Mouse (Mus musculus): ENCODE results near the gene Nr4a1. TPM values are rescaled to one million over a fixed set of nuclear protein-coding genes. Genes with fewer than 3 reads are reported as not detected.

Nr4a1 gene
- total and polyA plus RNA-seq, 3 experiments, result 0.60 to 1.6 (median 0.89) TPM

DNA sequence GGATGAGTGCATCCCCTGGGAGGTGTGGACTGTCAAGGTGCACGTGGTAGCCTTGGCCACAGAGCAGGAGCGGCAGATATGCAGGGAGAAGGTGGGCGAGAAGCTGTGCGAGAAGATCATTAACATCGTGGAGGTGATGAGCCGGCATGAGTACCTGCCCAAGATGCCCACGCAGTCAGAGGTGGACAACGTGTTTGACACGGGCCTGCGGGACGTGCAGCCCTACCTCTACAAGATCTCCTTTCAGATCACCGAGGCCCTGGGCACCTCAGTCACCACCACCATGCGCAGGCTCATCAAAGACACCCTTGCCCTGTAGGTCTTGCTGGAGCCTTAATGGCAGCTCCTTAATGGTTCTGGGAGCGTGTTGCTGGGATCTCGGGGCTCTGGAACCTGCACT, 36.3 kb downstream of the Nr4a1 start:
- no peak overlapping the region for H3K4me2 ChIP-seq (ENCODE audit: insufficient read depth, low read depth, poor library complexity, severe bottlenecking)
- no peaks in the 10 kb centered on the region for H3K9me3 ChIP-seq (replicated peaks; ENCODE audit: low read length)
- dilution Hi-C loops (cut with MboI; ENCODE audit: extremely low pct_ligation_motif_present, extremely low pct_unique_long_range_greater_than_20kb, low sequenced_read_pairs), result no loop called here
- in situ Hi-C loops (cut with MboI; ENCODE audit: low pct_ligation_motif_present, low pct_unique_long_range_greater_than_20kb, low sequenced_read_pairs), result no loop called here
- peaks cover 46 to 73% of the 10 kb centered on the region in 2 experiments for H3K36me3 ChIP-seq (replicated peaks in 1 of 2; ENCODE audit: control insufficient read depth in 1 of 2, insufficient read depth in 1 of 2, low read length in 1 of 2)
- peaks cover 3 to 16% of the 10 kb centered on the region in 2 experiments; a peak in 3 of 4 replicates for H3K4me1 ChIP-seq (ENCODE audit: control insufficient read depth in 1 of 2, insufficient read depth in 2 of 2)
- H3K79me2 ChIP-seq (replicated peaks; ENCODE audit: control insufficient read depth, extremely low read depth, insufficient read depth, poor library complexity, severe bottlenecking), result peaks cover 5% of the 10 kb centered on the region
- no peak overlapping the region for H3K4me3 ChIP-seq (replicated peaks in 1 of 3; ENCODE audit: low read depth in 2 of 3, low read length in 2 of 3, poor library complexity in 1 of 3)
- TF ChIP-seq MAX (IDR thresholded peaks at IDR 0.05; ENCODE audit: low read length) (no peak), SMC3 (IDR thresholded peaks at IDR 0.05; ENCODE audit: low read depth, low read length) (no peak), USF2 (conservative IDR thresholded peaks at IDR 0.05; ENCODE audit: low read depth, low read length) (no peak), POLR2A (IDR thresholded peaks at IDR 0.05; ENCODE audit: low read depth, low read length) (no peak), CTCF (conservative IDR thresholded peaks at IDR 0.05 in 1 of 2, IDR thresholded peaks at IDR 0.05 in 1 of 2; ENCODE audit: low read depth in 2 of 2, low read length in 2 of 2) (no peak), MYC (IDR thresholded peaks at IDR 0.05; ENCODE audit: low read depth, low read length) (no peak), POLR2AphosphoS2 (IDR thresholded peaks at IDR 0.05; ENCODE audit: low read depth, low read length) (no peak), USF1 (IDR thresholded peaks at IDR 0.05; ENCODE audit: low read depth, low read length) (no peak), ETS1 (conservative IDR thresholded peaks at IDR 0.05; ENCODE audit: low read depth, low read length) (no peak), PAX5 (IDR thresholded peaks at IDR 0.05; ENCODE audit: low read length) (no peak), MAZ (IDR thresholded peaks at IDR 0.05; ENCODE audit: low read depth, low read length) (no peak), ZKSCAN1 (IDR thresholded peaks at IDR 0.05; ENCODE audit: borderline replicate concordance, low read depth, low read length) (no peak), ZMIZ1 (IDR thresholded peaks at IDR 0.05; ENCODE audit: low read depth, low read length) (no peak), ZC3H11A (IDR thresholded peaks at IDR 0.05; ENCODE audit: low read depth, low read length) (no peak), RCOR1 (conservative IDR thresholded peaks at IDR 0.05; ENCODE audit: low read depth, low read length) (no peak), ZNF384 (IDR thresholded peaks at IDR 0.05; ENCODE audit: low read depth, low read length) (no peak)
- no peak for DNase-seq (ENCODE audit: extremely low read depth)
- no peak overlapping the region for H3K27ac ChIP-seq (ENCODE audit: insufficient read depth, low read depth)
- H3K27me3 ChIP-seq (replicated peaks), result no peaks in the 10 kb centered on the region
- H3K9ac ChIP-seq (ENCODE audit: insufficient read depth, low read depth), result no peak overlapping the region

DNA sequence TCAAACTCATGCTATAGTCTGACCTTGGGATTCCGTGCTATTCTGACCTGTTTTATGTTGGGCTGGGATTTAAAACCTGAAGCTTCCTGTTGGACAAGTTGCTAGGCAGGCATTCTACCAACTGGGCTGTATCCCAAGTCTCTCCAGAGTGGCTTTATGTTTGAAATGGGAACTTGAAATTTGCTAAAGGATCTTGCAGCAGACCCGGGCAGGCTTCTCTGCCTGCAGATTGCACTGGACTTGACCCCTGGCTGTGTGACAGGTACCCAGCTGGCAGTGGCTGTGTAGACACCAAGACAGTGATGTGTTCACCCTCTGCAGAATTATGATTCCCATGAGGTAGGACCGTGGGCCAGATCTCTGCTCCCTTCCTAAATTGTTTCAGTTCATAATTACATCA, 37.9 kb downstream of the Nr4a1 start:
- peaks cover 3 to 5% of the 10 kb centered on the region in 2 experiments; a peak in 2 of 4 replicates for H3K4me1 ChIP-seq (ENCODE audit: control insufficient read depth in 1 of 2, insufficient read depth in 2 of 2)
- H3K4me2 ChIP-seq (ENCODE audit: insufficient read depth, low read depth, poor library complexity, severe bottlenecking), result no peak overlapping the region
- in situ Hi-C loops (cut with MboI; ENCODE audit: low pct_ligation_motif_present, low pct_unique_long_range_greater_than_20kb, low sequenced_read_pairs), result no loop called here
- no peak for DNase-seq (ENCODE audit: extremely low read depth)
- peaks cover 39 to 63% of the 10 kb centered on the region in 2 experiments for H3K36me3 ChIP-seq (replicated peaks in 1 of 2; ENCODE audit: control insufficient read depth in 1 of 2, insufficient read depth in 1 of 2, low read length in 1 of 2)
- TF ChIP-seq E2F4 (IDR thresholded peaks at IDR 0.05; ENCODE audit: insufficient replicate concordance, low read depth, low read length) (no peak), CHD2 (IDR thresholded peaks at IDR 0.05; ENCODE audit: low read length) (no peak), MEF2A (IDR thresholded peaks at IDR 0.05; ENCODE audit: borderline replicate concordance, low read depth, low read length) (no peak), BHLHE40 (IDR thresholded peaks at IDR 0.05; ENCODE audit: low read depth, low read length) (no peak), ELF1 (IDR thresholded peaks at IDR 0.05; ENCODE audit: low read depth, low read length) (no peak), MAZ (IDR thresholded peaks at IDR 0.05; ENCODE audit: low read depth, low read length) (no peak), SIN3A (IDR thresholded peaks at IDR 0.05; ENCODE audit: low read length) (no peak), USF1 (IDR thresholded peaks at IDR 0.05; ENCODE audit: low read depth, low read length) (no peak), ZNF384 (IDR thresholded peaks at IDR 0.05; ENCODE audit: low read depth, low read length) (no peak), MAFK (IDR thresholded peaks at IDR 0.05; ENCODE audit: insufficient replicate concordance, low read length) (no peak)
- no peak overlapping the region for H3K9ac ChIP-seq (ENCODE audit: insufficient read depth, low read depth)
- H3K79me2 ChIP-seq (replicated peaks; ENCODE audit: control insufficient read depth, extremely low read depth, insufficient read depth, poor library complexity, severe bottlenecking), result no peaks in the 10 kb centered on the region
- no peak overlapping the region for H3K4me3 ChIP-seq (replicated peaks in 1 of 3; ENCODE audit: low read depth in 2 of 3, low read length in 2 of 3, poor library complexity in 1 of 3)
- H3K27me3 ChIP-seq (replicated peaks), result no peaks in the 10 kb centered on the region
- dilution Hi-C loops (cut with MboI; ENCODE audit: extremely low pct_ligation_motif_present, extremely low pct_unique_long_range_greater_than_20kb, low sequenced_read_pairs), result no loop called here
- no peaks in the 10 kb centered on the region for H3K9me3 ChIP-seq (replicated peaks; ENCODE audit: low read length)
- no peak overlapping the region for H3K27ac ChIP-seq (ENCODE audit: insufficient read depth, low read depth)

Measured in CH12.LX (cell line).